Mouse (Mus musculus) embryo, embryonic 10.5 days (tissue): ENCODE measurements at regions not wholly inside any gene's neighbourhood (a gene's known extent, or its start where the extent isn't known, plus 50 kb on each side); places are given as distances from the start of the nearest gene placed in this dataset.

Source experiments
- DNase-seq: peaks from one replicate; pipeline ENCODE4 v3.0.0-alpha.2; 2015; ENCODE audit warnings: low spot score

DNA sequence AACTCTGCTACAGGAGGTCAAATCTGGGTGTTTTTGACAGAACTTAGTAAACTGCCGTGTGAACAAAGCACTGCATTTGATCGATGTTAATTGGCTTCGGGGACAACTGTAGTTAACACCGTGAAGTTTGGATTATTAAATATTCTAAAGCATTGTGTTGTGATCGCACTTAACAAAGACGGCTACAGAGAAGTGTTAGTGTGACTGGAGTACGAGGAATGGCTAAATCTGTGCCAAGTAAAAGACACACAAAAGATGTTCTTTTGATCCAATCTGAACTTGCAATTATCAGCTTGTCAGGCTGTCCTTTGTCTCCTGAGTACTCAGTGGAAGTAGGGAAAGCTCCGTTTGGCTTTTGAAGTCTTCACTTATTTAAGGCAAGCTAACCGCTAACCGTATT is 259.7 kb downstream of the Tmem182 start:
- no peak for DNase-seq

GRCm38 (mm10) chr1:41104869-41105268 is 299.5 kb downstream of the Tmem182 start:
- DNase-seq, result no peak

DNA sequence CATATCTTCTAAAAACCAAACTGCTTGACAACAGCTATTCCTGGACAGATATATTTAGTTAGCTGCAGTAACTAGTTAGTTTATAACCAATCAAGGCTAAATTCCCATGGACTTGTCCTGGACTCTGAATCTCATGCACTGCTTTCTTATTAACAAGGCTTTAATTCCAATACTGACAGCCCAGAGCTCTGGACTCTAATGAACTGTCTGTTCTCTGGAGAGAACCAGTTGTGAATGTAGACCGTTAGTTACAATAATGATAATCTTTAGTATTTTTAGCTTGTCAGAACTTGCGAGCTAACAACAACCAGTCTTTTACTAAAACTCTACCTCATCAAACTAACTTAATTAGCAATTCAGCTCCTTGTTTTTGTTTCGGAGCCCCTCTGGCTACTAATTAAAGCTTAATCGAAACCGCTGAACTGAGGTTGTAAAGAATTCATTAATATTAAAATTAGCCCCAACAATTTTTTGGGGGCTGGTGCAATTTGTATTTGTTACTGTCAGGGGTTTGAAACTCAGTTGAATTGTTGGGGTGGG is 316.3 kb downstream of the Tmem182 start:
- DNase-seq, result no peak

DNA sequence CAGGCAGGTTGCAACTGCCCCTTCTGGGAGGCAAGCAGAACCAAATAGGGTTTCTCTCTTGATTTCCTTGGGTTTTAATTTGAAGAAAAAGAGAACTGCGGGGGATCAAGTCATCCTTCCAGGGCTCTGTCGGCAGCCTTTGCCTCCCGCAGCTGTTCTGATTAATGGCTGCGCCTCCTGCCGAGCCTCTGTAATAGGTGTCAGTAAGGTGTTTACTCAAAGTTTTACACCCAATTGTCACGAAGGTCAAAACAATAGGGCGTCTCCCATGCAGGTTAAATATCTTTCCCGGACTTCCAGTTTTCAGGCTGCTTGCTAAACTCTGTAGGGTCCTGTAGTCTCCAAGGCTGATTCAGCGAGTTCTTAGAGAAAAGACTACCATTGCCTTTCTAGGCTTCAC is 326.0 kb downstream of the Tmem182 start:
- no peak for DNase-seq

DNA sequence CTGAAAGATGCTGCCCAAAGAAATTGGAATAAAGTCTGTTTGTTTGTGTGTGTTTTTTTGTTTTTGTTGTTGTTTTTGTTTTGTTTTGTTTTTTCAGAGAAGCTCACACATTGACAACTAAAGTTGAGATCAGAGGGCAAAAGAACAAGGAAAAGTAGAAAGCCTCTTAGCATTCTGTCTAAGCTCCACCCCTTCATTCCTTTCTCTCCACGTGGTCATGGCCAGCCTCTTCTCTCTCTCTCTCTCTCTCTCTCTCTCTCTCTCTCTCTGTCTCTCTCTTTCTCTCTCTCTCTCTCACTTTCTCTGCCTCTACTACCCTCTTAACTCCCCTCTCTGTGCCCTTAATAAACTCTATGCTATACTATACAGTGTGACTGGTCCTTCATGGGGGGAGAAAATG is 327.7 kb downstream of the Tmem182 start:
- no peak for DNase-seq

DNA sequence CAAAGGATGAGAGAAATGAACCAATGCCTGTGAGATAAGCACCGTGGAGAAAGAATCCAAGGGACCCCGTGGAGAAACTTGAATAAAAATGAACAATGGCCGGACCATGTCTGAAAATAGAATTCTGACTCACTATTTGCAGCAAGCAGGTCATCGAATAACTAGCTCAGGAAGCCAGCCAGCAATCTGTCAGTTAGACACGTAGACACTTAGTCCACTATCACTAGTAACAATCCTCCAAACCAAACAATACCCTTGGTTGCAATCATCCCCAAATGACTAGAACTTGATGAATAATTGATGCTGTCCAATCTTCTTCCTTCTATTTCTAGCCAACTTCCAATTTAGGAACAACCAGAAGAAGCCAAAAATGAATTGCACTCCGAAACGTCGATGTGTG is 328.5 kb downstream of the Tmem182 start:
- DNase-seq, result no peak

- no peak for DNase-seq
Measured at GRCm38 (mm10) chr1:41139725-41140124, 334.3 kb downstream of the Tmem182 start.

DNA sequence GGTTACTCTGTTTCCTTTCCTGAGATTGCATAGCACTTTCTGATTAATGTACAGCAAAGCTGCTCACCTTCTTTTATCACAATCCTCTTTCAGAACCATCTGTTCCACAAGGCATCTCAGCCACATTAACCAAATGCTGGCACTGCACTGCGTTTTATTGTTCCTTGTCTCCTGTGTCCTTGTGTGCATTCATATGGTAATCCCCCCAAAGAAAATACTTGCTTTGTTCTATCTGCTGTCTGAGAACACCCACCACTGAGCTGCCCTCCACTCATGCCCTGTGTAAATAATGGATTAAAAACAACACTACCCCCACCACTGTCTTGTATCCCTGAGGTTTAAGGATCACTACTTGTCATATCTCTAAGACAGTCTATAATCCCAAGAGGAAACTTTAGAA is 335.1 kb downstream of the Tmem182 start:
- DNase-seq, result peak; percentile 37

DNA sequence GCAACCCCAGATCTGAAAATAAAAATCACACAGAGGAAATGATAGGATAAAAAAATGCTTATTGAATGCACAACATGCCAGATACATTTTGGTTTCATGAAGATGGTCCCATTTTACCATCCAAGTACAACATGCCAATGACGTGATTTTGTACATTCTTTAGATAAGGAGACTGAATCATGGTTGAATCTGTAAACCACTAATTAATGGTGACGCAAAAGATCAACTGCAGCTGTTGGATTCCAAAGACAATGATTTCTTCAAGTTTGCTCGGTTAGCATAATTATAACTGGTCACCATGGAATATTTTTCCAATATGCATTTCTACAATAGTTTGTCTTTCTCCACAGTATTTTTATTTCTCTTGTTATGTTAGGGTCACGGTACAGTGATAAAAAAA is 336.6 kb downstream of the Tmem182 start:
- no peak for DNase-seq

DNA sequence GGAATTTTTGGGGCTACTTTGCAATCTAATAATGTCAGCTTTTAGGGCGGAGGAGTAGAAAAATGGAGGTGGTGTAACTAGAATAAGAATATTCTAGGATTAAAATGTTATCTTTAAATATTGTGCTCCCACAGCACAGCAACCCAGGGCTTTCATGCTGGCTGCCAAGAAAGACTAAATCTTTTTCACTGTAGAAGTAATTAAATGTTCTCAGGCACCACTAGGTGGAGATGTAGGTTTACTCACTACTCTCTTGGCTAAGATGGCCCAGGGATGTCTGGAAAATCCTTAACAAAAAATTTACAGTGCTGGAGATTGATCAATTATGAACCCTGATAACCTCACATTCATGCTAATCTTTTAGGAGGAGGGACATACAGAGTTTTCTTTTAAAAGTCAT is 347.1 kb downstream of the Tmem182 start:
- DNase-seq, result peak; percentile 84

- DNase-seq, result peak; percentile 18
Measured at GRCm38 (mm10) chr1:41153174-41153999, 348.0 kb downstream of the Tmem182 start.

DNA sequence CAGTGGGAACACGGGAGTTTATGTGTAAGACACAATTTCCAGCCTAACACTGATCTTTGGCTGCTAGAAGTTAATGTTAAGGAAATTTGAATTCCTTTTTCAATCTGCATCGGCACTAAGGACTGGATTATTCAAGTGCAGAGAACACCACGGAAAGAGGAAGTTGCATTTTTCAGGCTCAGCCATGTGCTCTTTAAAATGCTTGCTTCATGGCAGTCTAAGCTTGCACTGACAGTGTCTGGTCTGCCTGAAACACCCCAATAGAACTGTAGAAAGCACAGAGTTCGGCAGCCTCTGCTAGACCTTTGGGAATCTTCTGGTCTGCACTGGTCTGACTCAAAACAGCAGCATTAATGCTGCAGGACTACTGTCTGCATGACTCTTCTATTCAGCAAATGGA is 348.8 kb downstream of the Tmem182 start:
- no peak for DNase-seq

GRCm38 (mm10) chr1:41156946-41157345 is 351.5 kb downstream of the Tmem182 start:
- peak; percentile 19 for DNase-seq

GRCm38 (mm10) chr1:41157651-41158513 is 352.5 kb downstream of the Tmem182 start:
- peak; percentile 63 for DNase-seq

DNA sequence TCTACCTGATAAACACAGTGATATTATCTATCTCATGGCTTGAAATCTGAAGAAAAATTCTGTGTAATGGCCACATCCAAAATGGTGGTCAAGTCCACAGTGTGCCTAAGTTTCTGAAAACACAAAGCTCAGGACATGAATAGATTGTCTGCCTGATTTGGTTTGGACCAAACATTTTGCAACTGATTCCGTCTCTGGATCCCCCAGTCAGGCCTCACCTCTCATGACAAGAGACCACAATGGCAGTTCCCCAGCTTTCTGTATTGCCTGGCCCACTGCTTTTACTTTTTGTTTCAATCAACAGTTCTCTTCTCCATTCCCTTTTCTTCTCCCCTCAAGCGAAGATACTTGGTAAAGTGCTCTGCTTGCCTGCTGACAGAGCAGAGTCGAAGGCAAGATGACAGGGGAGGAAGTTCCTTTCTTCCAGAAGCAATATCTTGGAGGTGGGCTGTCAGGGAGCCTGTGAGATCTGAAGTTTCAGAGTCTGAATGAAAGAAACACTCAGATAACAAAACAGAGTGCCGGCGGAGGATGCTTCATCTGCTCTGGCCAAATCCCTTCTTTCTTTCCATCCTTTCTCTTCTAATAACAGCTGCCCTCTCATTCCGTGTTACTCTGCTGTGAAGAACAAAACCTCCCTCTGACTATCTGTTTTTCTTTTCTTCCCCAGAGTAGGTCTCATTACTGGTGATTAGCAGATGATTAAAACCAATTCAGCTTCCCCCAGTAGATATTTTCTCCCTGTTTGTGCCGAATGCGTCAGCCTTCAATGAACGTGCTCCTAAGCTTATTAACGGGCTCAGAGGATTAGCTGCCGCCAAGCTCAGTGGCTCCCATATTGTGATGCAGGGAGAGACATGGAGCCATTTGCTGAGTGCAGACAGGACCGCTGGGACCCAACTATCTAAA is 360.7 kb downstream of the Tmem182 start:
- peak; percentile 44 for DNase-seq

GRCm38 (mm10) chr1:41166787-41167420 is 361.5 kb downstream of the Tmem182 start:
- DNase-seq, result no peak

DNA sequence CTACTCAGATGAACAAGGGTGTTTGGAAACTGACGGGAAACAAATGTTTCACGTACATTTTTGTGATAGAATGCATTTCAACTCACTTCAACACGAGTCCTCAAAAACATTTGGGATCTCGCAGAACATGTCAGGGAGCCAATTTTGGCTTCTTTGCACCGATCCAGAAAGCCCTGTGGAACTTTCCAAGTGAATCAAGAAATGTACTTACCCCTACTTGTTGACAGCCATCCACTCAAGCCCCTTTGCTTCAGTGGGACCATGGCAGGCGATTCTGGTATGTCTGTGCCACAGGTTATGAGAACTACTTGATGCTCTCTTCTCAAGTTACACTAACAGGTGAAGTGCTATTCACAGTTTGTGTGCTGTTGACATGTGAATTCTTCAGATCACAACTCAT is 381.6 kb downstream of the Tmem182 start:
- DNase-seq, result no peak

DNA sequence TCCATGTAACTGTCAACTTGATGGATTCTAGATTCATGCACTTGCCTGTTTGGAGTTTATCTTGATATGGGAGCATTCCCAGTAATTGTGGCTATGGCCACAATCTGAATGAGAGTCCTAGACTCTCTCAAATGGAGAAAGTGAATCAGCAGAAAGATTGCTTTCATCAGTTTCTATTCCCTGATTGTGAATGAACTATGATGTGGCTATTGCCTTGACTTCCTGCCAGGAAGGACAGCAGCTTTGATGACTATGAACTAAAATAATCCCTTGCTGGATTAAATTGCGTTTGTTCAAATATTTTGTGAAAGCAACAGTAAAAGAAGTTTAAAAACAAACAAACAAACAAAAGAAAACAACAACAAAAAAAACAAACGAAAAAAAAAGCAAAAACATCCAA is 407.5 kb downstream of the Tmem182 start:
- no peak for DNase-seq

- no peak for DNase-seq
Measured at GRCm38 (mm10) chr1:41225851-41226250, 420.4 kb downstream of the Tmem182 start.

DNA sequence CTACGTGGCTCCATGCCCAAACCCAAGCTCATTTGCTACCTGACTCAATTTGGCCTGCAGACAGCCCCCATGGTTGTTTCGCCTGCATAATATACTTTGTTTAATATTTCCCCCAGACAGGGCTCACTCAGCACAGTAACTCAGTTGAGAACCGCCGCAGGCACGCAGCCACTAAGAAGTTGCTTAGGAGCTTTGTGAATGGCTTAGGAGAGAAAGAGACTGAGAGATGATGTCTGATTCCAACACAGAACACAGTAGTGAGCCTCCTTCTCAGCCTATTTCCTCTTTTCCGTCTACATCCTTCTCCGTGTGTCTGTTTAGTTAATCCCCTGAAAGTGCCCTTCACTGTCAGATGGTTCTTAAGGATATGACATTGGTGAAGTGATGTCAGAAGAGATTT is 429.9 kb downstream of the Tmem182 start:
- DNase-seq, result no peak

DNA sequence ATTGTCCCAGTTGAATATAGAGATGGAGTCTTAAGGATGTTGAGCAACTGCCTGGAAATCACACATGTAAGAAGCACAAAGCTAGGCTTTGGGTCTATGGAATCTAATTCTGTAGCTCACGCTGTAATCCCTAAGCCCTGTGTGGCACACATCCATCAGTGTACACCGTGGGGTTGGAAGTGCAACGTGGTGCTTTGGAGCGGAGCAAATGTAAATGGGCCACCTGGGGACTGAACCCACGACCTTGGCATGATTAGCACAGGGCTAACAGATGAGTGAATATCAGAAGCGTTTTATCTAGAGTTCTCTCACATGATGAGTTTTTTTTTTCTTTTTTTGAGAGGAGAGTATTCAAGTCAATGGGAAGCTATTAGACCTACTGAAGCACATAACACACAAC is 437.6 kb downstream of the Tmem182 start:
- DNase-seq, result no peak
